Mouse (Mus musculus) spleen, embryonic (tissue): ENCODE measurements around the gene Lrrc27.

ENCODE experiments used
- CTCF ChIA-PET: fragments of 350-600 bp; sonication (Branson Sonifier 250); formaldehyde crosslinking; loops from one replicate; lab custom pipeline; 2022; lab: Charles Lee

Lrrc27 gene

DNA sequence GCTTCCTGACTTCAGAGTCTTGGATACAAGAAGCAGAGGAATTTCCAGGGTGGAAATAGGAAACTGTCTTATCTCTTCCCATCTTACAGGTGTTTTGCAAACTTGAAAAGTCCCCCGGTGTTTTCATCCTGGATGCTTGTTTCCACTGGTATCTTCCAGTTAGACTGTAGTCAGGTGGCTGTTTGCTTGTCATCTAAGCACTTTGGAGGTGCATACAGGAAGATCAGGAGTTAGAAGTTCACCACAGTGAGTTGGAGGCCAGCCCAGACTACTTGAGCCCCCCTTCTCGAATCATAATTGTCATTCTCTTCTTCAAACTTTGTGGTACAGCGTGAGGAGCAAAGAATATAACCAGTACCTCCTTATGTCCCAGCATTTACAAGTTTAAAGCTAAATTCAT lies 1.4 kb downstream of the Lrrc27 start:
- CTCF ChIA-PET, result no interaction called here

- CTCF ChIA-PET, result interaction anchor here (0.6 kb wide), 1 partner anchor 21 kb away, joined by 4 read pairs; no protein-coding TSS in a partner anchor
Observed at GRCm38 (mm10) chr7:139214596-139215340, 2.0 kb downstream of the Lrrc27 start.

- CTCF ChIA-PET, result no interaction called here
Observed at GRCm38 (mm10) chr7:139215516-139215915, 2.7 kb downstream of the Lrrc27 start.

GRCm38 (mm10) chr7:139215946-139216345 lies 3.2 kb downstream of the Lrrc27 start:
- CTCF ChIA-PET, result interaction anchor here (0.7 kb wide), 1 partner anchor 194 kb away, joined by 3 read pairs; no protein-coding TSS in a partner anchor

- CTCF ChIA-PET, result interaction anchor here (0.7 kb wide), 1 partner anchor 193 kb away, joined by 3 read pairs; no protein-coding TSS in a partner anchor
Observed at GRCm38 (mm10) chr7:139216464-139216863, 3.7 kb downstream of the Lrrc27 start.

GRCm38 (mm10) chr7:139217046-139217445 lies 4.3 kb downstream of the Lrrc27 start:
- CTCF ChIA-PET, result no interaction called here

DNA sequence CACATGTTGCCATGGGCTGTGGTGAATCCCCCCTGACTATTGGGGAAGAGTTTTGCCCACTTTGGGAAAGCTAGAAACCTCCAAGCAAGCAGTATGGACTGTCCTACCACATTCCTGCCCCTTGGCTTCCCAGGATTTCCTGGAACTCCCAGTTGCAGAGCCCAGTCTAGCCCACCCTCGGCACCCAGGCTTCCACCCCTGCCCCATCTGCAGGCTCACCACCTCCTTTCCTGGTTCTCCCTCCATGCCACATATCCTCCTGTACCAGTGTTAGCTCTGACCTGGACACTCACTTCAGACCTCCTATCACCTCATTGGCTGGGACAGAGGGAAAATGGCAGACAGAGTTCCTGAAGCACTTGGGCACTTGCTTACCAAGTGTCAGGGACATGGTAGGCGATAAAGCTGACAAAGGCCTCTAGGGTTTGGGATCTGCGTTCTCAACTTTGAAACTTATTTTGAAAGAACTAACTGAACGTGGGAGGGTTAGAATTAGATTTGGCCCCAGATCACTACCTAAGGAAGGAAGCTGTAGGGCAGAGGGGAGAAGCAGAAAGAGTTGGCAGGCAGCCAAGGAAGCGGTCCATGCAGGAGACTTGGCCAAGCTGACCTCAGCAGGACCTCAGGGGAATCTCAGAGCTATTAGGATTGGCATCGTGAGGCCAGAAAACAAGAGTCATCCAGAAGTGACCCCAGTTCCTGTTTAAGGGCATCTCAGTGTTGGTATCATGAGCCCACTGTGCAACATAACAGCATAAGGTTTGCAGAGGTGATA lies 6.0 kb downstream of the Lrrc27 start:
- CTCF ChIA-PET, result no interaction called here

- CTCF ChIA-PET, result no interaction called here
Observed at GRCm38 (mm10) chr7:139219486-139219885, 6.7 kb downstream of the Lrrc27 start.

DNA sequence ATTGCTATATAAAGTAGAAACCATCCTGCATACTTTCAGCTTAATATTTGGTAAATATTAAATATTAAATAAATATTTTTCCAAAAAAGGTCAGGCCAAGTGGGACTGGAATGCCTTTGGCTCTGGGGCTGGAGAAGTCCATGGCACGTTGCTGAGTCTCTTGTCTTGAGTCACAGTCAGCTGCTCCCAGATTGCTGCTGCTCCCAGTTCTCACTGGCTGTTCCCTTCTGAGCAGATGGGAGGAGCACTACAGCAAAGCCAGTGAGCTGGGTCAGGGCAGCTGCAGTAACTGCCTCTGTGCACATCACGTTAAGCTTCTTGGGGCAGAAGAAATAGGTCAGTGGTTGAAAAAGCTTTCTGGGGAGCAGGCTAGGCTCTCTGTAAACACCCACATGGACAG lies 7.5 kb downstream of the Lrrc27 start:
- CTCF ChIA-PET, result no interaction called here

DNA sequence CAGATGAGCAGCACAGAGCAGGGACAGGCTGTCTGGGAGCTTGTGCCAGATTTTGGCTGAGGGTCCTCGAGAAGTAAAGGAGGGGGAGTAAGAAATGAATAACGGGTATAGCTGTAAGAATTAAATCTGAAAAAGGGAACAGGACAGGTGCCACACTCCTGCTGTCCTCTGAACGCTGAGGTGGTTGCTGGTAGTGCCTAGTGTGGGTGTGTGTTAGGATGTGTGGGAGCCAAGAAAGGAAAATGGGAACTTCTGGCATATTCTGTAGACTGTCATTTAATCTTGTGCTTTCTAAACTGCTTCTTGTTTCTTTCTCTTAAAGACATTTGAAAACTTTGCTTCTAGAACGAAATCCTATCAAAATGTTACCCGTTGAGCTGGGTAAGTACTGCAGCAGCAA lies 8.3 kb downstream of the Lrrc27 start:
- CTCF ChIA-PET, result no interaction called here

GRCm38 (mm10) chr7:139221856-139222255 lies 9.1 kb downstream of the Lrrc27 start:
- CTCF ChIA-PET, result interaction anchor here (0.6 kb wide), 1 partner anchor 30 kb away, joined by 4 read pairs; no protein-coding TSS in a partner anchor

DNA sequence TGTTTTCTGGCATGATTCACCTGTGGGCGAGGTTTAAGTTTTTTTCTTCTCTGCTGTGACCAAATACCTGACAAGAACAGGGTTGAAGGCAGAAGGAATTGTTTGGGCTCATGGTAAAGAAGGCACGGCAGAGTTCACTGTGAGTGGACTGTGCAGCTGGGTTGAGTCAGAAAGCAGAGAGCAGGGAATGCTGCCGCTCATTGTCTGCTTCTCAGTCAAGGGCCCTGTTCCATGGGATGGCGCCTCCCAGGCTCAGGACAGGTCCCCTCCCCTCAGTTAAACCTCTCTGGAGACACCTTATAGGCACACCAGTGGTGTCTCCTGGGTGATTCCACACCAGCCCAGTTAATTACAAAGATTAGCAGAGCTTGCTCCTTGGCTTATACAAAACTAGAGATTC lies 9.6 kb downstream of the Lrrc27 start:
- CTCF ChIA-PET, result interaction anchor here (0.6 kb wide), 1 partner anchor 30 kb away, joined by 4 read pairs; no protein-coding TSS in a partner anchor

DNA sequence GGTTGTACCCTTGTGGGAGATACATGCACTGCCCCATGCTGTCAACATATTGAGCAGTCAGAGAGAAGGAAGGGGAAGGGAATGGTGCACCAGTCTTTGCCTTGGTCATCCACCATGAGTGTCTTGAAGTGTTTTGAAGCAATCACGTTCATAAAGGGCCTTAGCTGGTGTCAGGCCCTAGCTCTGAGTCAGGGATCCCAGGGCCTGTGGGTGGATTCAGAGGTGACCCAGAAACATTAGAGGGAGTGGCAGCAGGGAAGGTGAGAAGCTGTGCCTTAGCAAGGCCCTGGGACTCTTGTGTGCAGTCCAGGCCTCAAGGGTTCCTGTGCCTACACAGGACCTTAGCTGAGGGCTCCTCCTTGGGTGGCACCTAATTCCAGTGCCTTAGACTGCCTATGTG lies 11.3 kb downstream of the Lrrc27 start:
- CTCF ChIA-PET, result interaction anchor here (0.6 kb wide), 1 partner anchor 317 kb away, joined by 9 read pairs; no protein-coding TSS in a partner anchor

GRCm38 (mm10) chr7:139224725-139225124 lies 11.9 kb downstream of the Lrrc27 start:
- CTCF ChIA-PET, result interaction anchor here (0.6 kb wide), 2 partner anchors 25 to 317 kb away, joined by 6 to 9 read pairs; no protein-coding TSS in a partner anchor

GRCm38 (mm10) chr7:139226416-139226815 lies 13.6 kb downstream of the Lrrc27 start:
- CTCF ChIA-PET, result no interaction called here

GRCm38 (mm10) chr7:139228447-139229171 lies 15.8 kb downstream of the Lrrc27 start:
- CTCF ChIA-PET, result no interaction called here

DNA sequence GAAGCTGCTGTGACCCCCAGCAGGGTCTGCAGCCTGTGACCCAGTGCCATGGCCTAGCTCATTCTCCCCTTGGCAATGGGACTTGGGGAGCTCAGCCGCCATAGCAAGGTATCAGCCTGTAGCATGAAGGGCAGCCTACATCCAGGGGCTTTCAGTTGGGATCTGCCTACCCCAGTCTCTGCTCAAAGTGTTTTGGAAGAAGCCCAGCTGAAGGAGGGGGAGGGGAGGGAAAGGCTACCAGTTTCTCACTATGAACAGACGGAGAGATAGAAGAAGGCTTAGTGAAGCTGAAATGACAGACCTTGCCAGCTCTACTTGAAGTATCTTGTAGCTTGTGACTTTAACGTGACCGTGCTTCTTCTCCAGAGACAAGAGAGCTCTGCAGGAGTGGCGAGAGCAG lies 17.0 kb downstream of the Lrrc27 start:
- CTCF ChIA-PET, result interaction anchor here (0.6 kb wide), 1 partner anchor 17 kb away, joined by 8 read pairs; no protein-coding TSS in a partner anchor

DNA sequence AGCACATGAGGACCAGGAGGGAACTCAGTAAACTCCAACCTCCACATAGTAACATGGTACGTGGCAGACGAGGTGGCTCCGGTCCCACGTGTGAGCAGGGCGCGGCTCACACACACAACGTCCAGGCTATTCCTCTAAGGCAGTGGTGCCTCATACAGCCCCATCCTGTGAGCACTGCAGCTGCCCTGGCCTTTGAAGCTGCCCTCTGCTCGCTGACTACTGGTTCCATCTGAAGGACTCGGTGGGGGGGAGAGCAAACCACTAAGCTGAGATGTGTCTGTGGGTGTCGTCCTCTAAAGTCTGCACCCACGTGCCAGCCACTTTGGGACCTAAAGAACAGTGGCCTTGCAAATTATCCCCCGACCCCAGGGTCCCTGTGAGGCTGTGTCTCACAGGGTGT lies 17.5 kb downstream of the Lrrc27 start:
- CTCF ChIA-PET, result no interaction called here

DNA sequence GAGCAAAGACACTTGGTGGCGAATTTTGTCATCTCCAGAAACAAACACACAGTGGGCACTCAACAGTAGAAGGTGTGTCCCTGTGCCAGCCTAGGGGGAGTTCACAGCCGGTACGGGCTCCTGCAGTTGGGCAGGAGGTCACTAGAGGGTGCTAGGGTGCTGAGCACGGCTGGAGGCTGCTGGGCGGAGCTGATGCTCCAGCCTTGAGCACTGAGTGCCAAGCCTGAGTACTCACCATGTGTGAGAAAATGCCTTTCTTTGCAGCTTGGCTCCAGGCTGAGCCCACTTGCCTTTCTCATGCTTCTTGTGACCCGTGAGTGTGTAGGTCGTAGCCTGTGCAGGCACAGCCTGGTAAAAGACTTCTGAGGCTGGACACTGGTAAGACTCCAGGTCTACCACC lies 20.9 kb downstream of the Lrrc27 start:
- CTCF ChIA-PET, result interaction anchor here (0.7 kb wide), 1 partner anchor 44 kb away, joined by 17 read pairs; no protein-coding TSS in a partner anchor

DNA sequence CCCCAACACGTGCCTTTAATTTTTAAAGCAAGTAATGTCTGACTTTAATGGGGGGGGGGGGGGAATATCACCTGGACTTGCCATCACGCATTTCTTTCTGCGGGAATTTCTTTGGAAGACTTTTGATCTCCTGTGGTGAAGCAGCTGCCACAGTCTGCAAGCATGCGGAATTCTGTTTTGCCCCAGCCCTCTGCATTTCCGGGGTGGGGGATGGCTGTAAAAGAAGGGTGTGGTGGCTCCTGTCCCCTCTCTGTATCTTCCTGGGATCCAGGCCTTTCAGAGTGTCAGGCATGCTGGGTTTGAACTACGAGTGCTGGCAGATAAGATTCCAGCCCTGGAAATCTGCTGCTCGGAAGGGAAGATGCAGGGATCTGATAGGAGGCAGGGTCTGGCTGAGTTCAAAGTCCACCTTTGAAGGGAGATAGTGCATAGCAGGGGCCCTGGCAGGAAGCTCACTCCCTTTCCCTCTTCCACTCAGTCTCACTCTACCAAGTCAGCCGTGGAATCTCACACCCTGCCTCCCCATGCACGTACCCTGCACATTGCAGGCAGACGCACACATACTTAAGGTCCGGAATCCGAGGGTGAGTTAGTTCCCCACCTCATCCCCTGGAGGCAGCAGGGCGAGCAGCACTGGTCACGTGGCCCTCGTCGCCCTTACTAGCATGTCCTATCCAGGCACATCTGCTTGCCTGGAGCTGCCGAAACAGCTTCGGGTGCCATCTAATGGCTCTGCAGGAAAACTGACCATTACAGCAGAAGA lies 21.8 kb downstream of the Lrrc27 start:
- CTCF ChIA-PET, result interaction anchor here (0.9 kb wide), 1 partner anchor 38 kb away, joined by 12 read pairs; no protein-coding TSS in a partner anchor
